Mouse (Mus musculus) myocyte (in vitro differentiated cells): Measurements from ENCODE around the gene 1700123L14Rik.

ENCODE experiments used
- E2F4 ChIP-seq: IDR thresholded peaks from one replicate; pipeline ENCODE4 v1.6.1; 2011; ENCODE audit warnings: mild to moderate bottlenecking, control low read depth, moderate library complexity; ENCODE audit not compliant: insufficient read depth
- MAX ChIP-seq: IDR thresholded peaks from one replicate; pipeline ENCODE4 v1.6.1; 2011; ENCODE audit warnings: low read depth, mild to moderate bottlenecking, control low read depth
- MYOD1 ChIP-seq, 3 experiments: IDR thresholded peaks; one replicate each; pipeline ENCODE4 v1.6.1; 2011; ENCODE audit warnings: control low read depth in 2 of 3, low read depth in 2 of 3, mild to moderate bottlenecking in 2 of 3, moderate library complexity in 1 of 3; ENCODE audit not compliant: insufficient read length in 2 of 3, control insufficient read depth in 1 of 3
- MYOG ChIP-seq, 3 experiments: IDR thresholded peaks; one replicate each; pipeline ENCODE4 v1.6.1; 2011; ENCODE audit warnings: control low read depth in 2 of 3, low read depth in 2 of 3, mild to moderate bottlenecking in 2 of 3; ENCODE audit not compliant: insufficient read length in 2 of 3, control insufficient read depth in 1 of 3, insufficient read depth in 1 of 3
- POLR2A ChIP-seq: IDR thresholded peaks from one replicate; pipeline ENCODE4 v1.6.1; 2011; ENCODE audit warnings: low read depth, mild to moderate bottlenecking, control low read depth, moderate library complexity; ENCODE audit not compliant: insufficient read length
- POLR2AphosphoS2 ChIP-seq: IDR thresholded peaks from one replicate; pipeline ENCODE4 v1.6.1; 2011; ENCODE audit warnings: low read depth, control low read depth; ENCODE audit not compliant: insufficient read length
- REST ChIP-seq: IDR thresholded peaks from one replicate; pipeline ENCODE4 v1.6.1; 2011; ENCODE audit warnings: mild to moderate bottlenecking, control low read depth, moderate library complexity; ENCODE audit not compliant: insufficient read depth, insufficient read length
- SRF ChIP-seq: IDR thresholded peaks from one replicate; pipeline ENCODE4 v1.6.1; 2011; ENCODE audit warnings: low read depth; ENCODE audit not compliant: control insufficient read depth, insufficient read length
- TCF12 ChIP-seq: IDR thresholded peaks from one replicate; pipeline ENCODE4 v1.6.1; 2011; ENCODE audit warnings: mild to moderate bottlenecking, control low read depth; ENCODE audit not compliant: poor library complexity, insufficient read depth, severe bottlenecking
- USF1 ChIP-seq: IDR thresholded peaks from one replicate; pipeline ENCODE4 v1.6.1; 2011; ENCODE audit warnings: low read depth, mild to moderate bottlenecking, control low read depth, moderate library complexity

- TF ChIP-seq MAX (no peak), POLR2A (no peak), E2F4 (no peak), MYOG (IDR thresholded peaks at IDR 0.05; ENCODE audit: control insufficient read depth in 1 of 3, insufficient read depth in 1 of 3, insufficient read length in 2 of 3, low read depth in 2 of 3) (no peak), USF1 (no peak), SRF (no peak), TCF12 (no peak), POLR2AphosphoS2 (no peak), REST (no peak), MYOD1 (IDR thresholded peaks at IDR 0.05; ENCODE audit: control insufficient read depth in 1 of 3, insufficient read length in 2 of 3, low read depth in 2 of 3) (no peak)
These were observed 39.4 kb upstream of the 1700123L14Rik start for GRCm38 (mm10) chr6:96205395-96205794.
